ENCODE assay signal across 27 mouse cellular contexts in genomic region chr13:8515979-8516715, GRCm38 (mm10).
DNase-seq lines count a peak whose midpoint lies in the region; ATAC-seq and TF ChIP-seq lines count a peak whose summit lies in the region.
"Had no signal": no experiment of that assay in that cellular context is flagged by ENCODE, and none has a peak within 500 bp of the region (broad histone marks: within the 10 kb centered on the region; RNA-seq: fewer than 3 reads in every experiment).

No protein-coding gene starts in this region.

- no peak for DNase-seq in hindbrain, embryonic 11.5 days (ENCODE audit: low spot score)
- DNase-seq in hindbrain, postnatal 0 days (ENCODE audit: low spot score), result no peak
- DNase-seq in hindbrain, embryonic 10.5 days (ENCODE audit: low spot score), result no peak
- DNase-seq: adrenal gland, adult 2 months; adrenal gland, postnatal 14 days; cerebellum, adult 11 months; cerebellum, adult 2 months; cerebellum, adult 9-11 months; cerebellum, postnatal 25 days; gastrocnemius, postnatal 25 days; heart, adult 18-20 months; heart, postnatal 10 days; heart, postnatal 36 days; kidney, adult 18-20 months had no signal

- H3K9me3 ChIP-seq in hindbrain, embryonic 11.5 days (ENCODE audit: control insufficient read depth, low read length), result no peaks in the 10 kb centered on the region
- no peaks in the 10 kb centered on the region for H3K9me3 ChIP-seq in hindbrain, postnatal 0 days (ENCODE audit: low read length)
- H3K9me3 ChIP-seq in hindbrain, embryonic 15.5 days, result no peaks in the 10 kb centered on the region
- no peaks in the 10 kb centered on the region for H3K9me3 ChIP-seq in hindbrain, embryonic 10.5 days
- no peaks in the 10 kb centered on the region for H3K9me3 ChIP-seq in intestine, embryonic 15.5 days
- H3K9me3 ChIP-seq in intestine, postnatal 0 days (ENCODE audit: control insufficient read depth), result no peaks in the 10 kb centered on the region
- H3K9me3 ChIP-seq in midbrain, embryonic 13.5 days, result no peaks in the 10 kb centered on the region
- H3K9me3 ChIP-seq: embryonic facial prominence, embryonic 10.5 days; embryonic facial prominence, embryonic 13.5 days; forebrain, embryonic 12.5 days; forebrain, embryonic 15.5 days; heart, embryonic 15.5 days had no signal

- H3K27ac ChIP-seq in hindbrain, embryonic 11.5 days (ENCODE audit: low read depth, low read length), result no peak overlapping the region
- H3K27ac ChIP-seq in hindbrain, postnatal 0 days, result no peak overlapping the region
- H3K27ac ChIP-seq in hindbrain, embryonic 15.5 days (replicated peaks), result no peak overlapping the region
- H3K27ac ChIP-seq in hindbrain, embryonic 10.5 days, result no peak overlapping the region
- H3K27ac ChIP-seq in intestine, embryonic 15.5 days, result no peak overlapping the region
- no peak overlapping the region for H3K27ac ChIP-seq in intestine, postnatal 0 days (ENCODE audit: low read depth, low read length)
- H3K27ac ChIP-seq in midbrain, embryonic 13.5 days, result no peak overlapping the region
- H3K27ac ChIP-seq: embryonic facial prominence, embryonic 10.5 days; embryonic facial prominence, embryonic 13.5 days; forebrain, embryonic 12.5 days; forebrain, embryonic 15.5 days; heart, embryonic 15.5 days had no signal

- H3K9ac ChIP-seq in hindbrain, embryonic 11.5 days (ENCODE audit: low read depth, low read length), result no peak overlapping the region
- H3K9ac ChIP-seq in hindbrain, postnatal 0 days (replicated peaks; ENCODE audit: low read length), result no peak overlapping the region
- H3K9ac ChIP-seq in hindbrain, embryonic 15.5 days, result no peak overlapping the region
- no peak overlapping the region for H3K9ac ChIP-seq in intestine, embryonic 15.5 days
- H3K9ac ChIP-seq in intestine, postnatal 0 days (ENCODE audit: low read depth, low read length), result no peak overlapping the region
- H3K9ac ChIP-seq in midbrain, embryonic 13.5 days (replicated peaks), result no peak overlapping the region
- H3K9ac ChIP-seq: embryonic facial prominence, embryonic 13.5 days; forebrain, embryonic 12.5 days; forebrain, embryonic 15.5 days; heart, embryonic 12.5 days; heart, embryonic 15.5 days had no signal

- H3K4me1 ChIP-seq in hindbrain, embryonic 11.5 days (replicated peaks; ENCODE audit: control insufficient read depth, insufficient read depth, low read length), result no peaks in the 10 kb centered on the region
- no peaks in the 10 kb centered on the region for H3K4me1 ChIP-seq in hindbrain, postnatal 0 days (ENCODE audit: insufficient read depth, low read length)
- no peaks in the 10 kb centered on the region for H3K4me1 ChIP-seq in hindbrain, embryonic 15.5 days (replicated peaks)
- H3K4me1 ChIP-seq in hindbrain, embryonic 10.5 days (replicated peaks), result no peaks in the 10 kb centered on the region
- H3K4me1 ChIP-seq in intestine, embryonic 15.5 days (replicated peaks), result no peaks in the 10 kb centered on the region
- H3K4me1 ChIP-seq in intestine, postnatal 0 days (replicated peaks; ENCODE audit: control insufficient read depth, insufficient read depth, low read length), result no peaks in the 10 kb centered on the region
- 0 out of 2 replicates have a peak, but pooled peaks cover 7% of the 10 kb centered on the region for H3K4me1 ChIP-seq in midbrain, embryonic 13.5 days (replicated peaks)
- H3K4me1 ChIP-seq: embryonic facial prominence, embryonic 10.5 days; embryonic facial prominence, embryonic 13.5 days; forebrain, embryonic 12.5 days; forebrain, embryonic 15.5 days; heart, embryonic 12.5 days; heart, embryonic 15.5 days had no signal

- H3K36me3 ChIP-seq in hindbrain, embryonic 11.5 days (ENCODE audit: control insufficient read depth, insufficient read depth, low read length), result no peaks in the 10 kb centered on the region
- no peaks in the 10 kb centered on the region for H3K36me3 ChIP-seq in hindbrain, postnatal 0 days (ENCODE audit: insufficient read depth, low read length)
- no peaks in the 10 kb centered on the region for H3K36me3 ChIP-seq in hindbrain, embryonic 15.5 days
- H3K36me3 ChIP-seq in hindbrain, embryonic 10.5 days, result no peaks in the 10 kb centered on the region
- no peaks in the 10 kb centered on the region for H3K36me3 ChIP-seq in intestine, embryonic 15.5 days
- no peaks in the 10 kb centered on the region for H3K36me3 ChIP-seq in intestine, postnatal 0 days (ENCODE audit: control insufficient read depth, insufficient read depth)
- H3K36me3 ChIP-seq in midbrain, embryonic 13.5 days, result no peaks in the 10 kb centered on the region
- H3K36me3 ChIP-seq: embryonic facial prominence, embryonic 10.5 days; embryonic facial prominence, embryonic 13.5 days; forebrain, embryonic 12.5 days; forebrain, embryonic 15.5 days; heart, embryonic 12.5 days; heart, embryonic 15.5 days had no signal

- peak; percentile 65 for ATAC-seq in hindbrain, embryonic 11.5 days (ENCODE audit: low FRiP score)
- no peak for ATAC-seq in hindbrain, postnatal 0 days
- ATAC-seq in hindbrain, embryonic 15.5 days (ENCODE audit: low FRiP score, low read depth), result 0 out of 2 replicates have a peak, but pooled peaks have one; percentile 27
- ATAC-seq in intestine, embryonic 15.5 days, result peak; percentile 93
- peak; percentile 56; the same call in 1 of the 2 replicates for ATAC-seq in intestine, postnatal 0 days
- no peak for ATAC-seq in midbrain, embryonic 13.5 days
- no peak for ATAC-seq in inflammation-experienced regulatory T-cells, adult 6 months
- ATAC-seq: CD4-positive, CD25-positive, alpha-beta regulatory T cell, adult 4 months; forebrain, embryonic 15.5 days had no signal

- TF ChIP-seq CTCF in hindbrain, postnatal 0 days (IDR thresholded peaks at IDR 0.05; ENCODE audit: low read depth), result no peak
- no peak for TF ChIP-seq CTCF in intestine, postnatal 0 days (IDR thresholded peaks at IDR 0.05; ENCODE audit: low read depth)

- H3K27me3 ChIP-seq in hindbrain, embryonic 11.5 days (ENCODE audit: control insufficient read depth, insufficient read depth, low read length), result no peaks in the 10 kb centered on the region
- no peaks in the 10 kb centered on the region for H3K27me3 ChIP-seq in hindbrain, postnatal 0 days (ENCODE audit: insufficient read depth, low read length)
- no peaks in the 10 kb centered on the region for H3K27me3 ChIP-seq in hindbrain, embryonic 15.5 days
- no peaks in the 10 kb centered on the region for H3K27me3 ChIP-seq in hindbrain, embryonic 10.5 days (ENCODE audit: insufficient read depth, poor library complexity, severe bottlenecking)
- H3K27me3 ChIP-seq in intestine, embryonic 15.5 days (replicated peaks), result no peaks in the 10 kb centered on the region
- no peaks in the 10 kb centered on the region for H3K27me3 ChIP-seq in intestine, postnatal 0 days (replicated peaks; ENCODE audit: control insufficient read depth, insufficient read depth, low read length)
- no peaks in the 10 kb centered on the region for H3K27me3 ChIP-seq in midbrain, embryonic 13.5 days
- H3K27me3 ChIP-seq: embryonic facial prominence, embryonic 13.5 days; forebrain, embryonic 12.5 days; forebrain, embryonic 15.5 days; heart, embryonic 12.5 days; heart, embryonic 15.5 days had no signal

- no peak overlapping the region for H3K4me3 ChIP-seq in hindbrain, embryonic 11.5 days (ENCODE audit: low read depth, low read length)
- no peak overlapping the region for H3K4me3 ChIP-seq in hindbrain, postnatal 0 days (ENCODE audit: low read length)
- H3K4me3 ChIP-seq in hindbrain, embryonic 15.5 days, result no peak overlapping the region
- H3K4me3 ChIP-seq in hindbrain, embryonic 10.5 days, result no peak overlapping the region
- no peak overlapping the region for H3K4me3 ChIP-seq in intestine, embryonic 15.5 days (replicated peaks)
- no peak overlapping the region for H3K4me3 ChIP-seq in intestine, postnatal 0 days (ENCODE audit: low read depth, low read length)
- no peak overlapping the region for H3K4me3 ChIP-seq in midbrain, embryonic 13.5 days (replicated peaks)
- H3K4me3 ChIP-seq: embryonic facial prominence, embryonic 10.5 days; embryonic facial prominence, embryonic 13.5 days; erythroblast, embryonic 14.5 days; forebrain, embryonic 12.5 days; forebrain, embryonic 15.5 days; heart, embryonic 12.5 days; heart, embryonic 15.5 days had no signal

- no peak overlapping the region for H3K4me2 ChIP-seq in hindbrain, embryonic 11.5 days (replicated peaks; ENCODE audit: low read depth, low read length)
- H3K4me2 ChIP-seq in hindbrain, postnatal 0 days (ENCODE audit: low read depth, low read length), result no peak overlapping the region
- H3K4me2 ChIP-seq in hindbrain, embryonic 15.5 days, result no peak overlapping the region
- H3K4me2 ChIP-seq in intestine, embryonic 15.5 days (replicated peaks), result no peak overlapping the region
- no peak overlapping the region for H3K4me2 ChIP-seq in intestine, postnatal 0 days (replicated peaks; ENCODE audit: low read depth)
- no peak overlapping the region for H3K4me2 ChIP-seq in midbrain, embryonic 13.5 days (replicated peaks)
- H3K4me2 ChIP-seq: embryonic facial prominence, embryonic 13.5 days; forebrain, embryonic 12.5 days; forebrain, embryonic 15.5 days; heart, embryonic 12.5 days; heart, embryonic 15.5 days had no signal

- WGBS in hindbrain, embryonic 11.5 days, result 64% methylated on average over 4 of the region's 4 CpGs
- 66% methylated on average over 4 of the region's 4 CpGs for WGBS in hindbrain, postnatal 0 days
- WGBS in hindbrain, embryonic 15.5 days, result 57% methylated on average over 4 of the region's 4 CpGs
- WGBS in hindbrain, embryonic 10.5 days, result 83% methylated on average over 4 of the region's 4 CpGs
- 42% methylated on average over 4 of the region's 4 CpGs for WGBS in intestine, embryonic 15.5 days
- 22% methylated on average over 4 of the region's 4 CpGs for WGBS in intestine, postnatal 0 days
- WGBS in midbrain, embryonic 13.5 days, result 78% methylated on average over 4 of the region's 4 CpGs

Comparison
In these comparisons a context has a peak if more than half of its experiments do, and no peak if none do; other contexts are left out.
1. ATAC-seq: peak in hindbrain, embryonic 11.5 days (single experiment), hindbrain, embryonic 15.5 days (single experiment), intestine, embryonic 15.5 days (single experiment) and intestine, postnatal 0 days (single experiment); none in hindbrain, postnatal 0 days (single experiment), midbrain, embryonic 13.5 days (single experiment) and inflammation-experienced regulatory T-cells, adult 6 months (single experiment).